Mouse (Mus musculus) cerebellum, adult 2 months (tissue): ENCODE results near the gene Ttc19. TPM values are rescaled to one million over a fixed set of nuclear protein-coding genes. Genes with fewer than 3 reads are reported as not detected.

ENCODE experiments used
- DNase-seq, 2 experiments: peaks; one replicate each; pipeline ENCODE4 v3.0.0; 2021
- H3K27ac ChIP-seq: fragments of 200-500 bp; 2 replicates; pipeline ENCODE4 v1.5.1; 2012; ENCODE audit warnings: low read length, control low read depth, inconsistent platforms; ENCODE audit not compliant: insufficient read depth
- H3K27me3 ChIP-seq: fragments of 200-500 bp; 2 replicates; pipeline ENCODE4 v1.6.1; 2012; ENCODE audit warnings: inconsistent platforms, mild to moderate bottlenecking, low read length, moderate library complexity; ENCODE audit not compliant: control insufficient read depth, insufficient read depth
- H3K4me1 ChIP-seq: fragments of 200-500 bp; 2 replicates; pipeline ENCODE4 v1.6.1; 2011; ENCODE audit warnings: low read length; ENCODE audit not compliant: control insufficient read depth, insufficient read depth
- H3K4me3 ChIP-seq: fragments of 200-500 bp; replicated peaks from 2 replicates; pipeline ENCODE3; 2011; ENCODE audit warnings: mild to moderate bottlenecking, low read depth, low read length, control low read depth; ENCODE audit not compliant: insufficient read depth
- CTCF ChIP-seq: fragments of 200-500 bp; IDR thresholded peaks from 2 replicates; pipeline ENCODE4 v1.5.1; 2011; ENCODE audit warnings: low read depth, mild to moderate bottlenecking, control low read depth, low read length, moderate library complexity, borderline replicate concordance; ENCODE audit not compliant: insufficient read depth
- POLR2A ChIP-seq: fragments of 200-500 bp; IDR thresholded peaks from 2 replicates; pipeline ENCODE4 v1.6.1; 2011; ENCODE audit warnings: low read length, control low read depth, borderline replicate concordance; ENCODE audit not compliant: insufficient read depth
- WGBS: fragments of 180-500 bp; shearing (Covaris S2); methylation state at CpG from one replicate; pipeline ENCODE4 v1.1.7; 2018; 5-methylcytosine and 5-hydroxymethylcytosine counted together
- polyA plus RNA-seq: library from polyadenylated mRNA; depleted of rRNA; stranded (reverse); fragments of >200 nt; gene quantifications from 2 replicates; pipeline ENCODE4 v1.2.3, GENCODE M21; 2012; rRNA removed

Gene Ttc19
- 39.8 and 40.1 TPM in 2 replicates for polyA plus RNA-seq

GRCm38 (mm10) chr11:62280675-62281600 is at the start of gene Ttc19, which contains the start of gene Zswim7:
Gene Ttc19 (plus strand): TSS chr11:62281473.
Gene Zswim7 (minus strand): TSS chr11:62281375.
- Histone ChIP-seq H3K4me3 (peak within 1 kb of the TSS; percentile 99), H3K27me3 (no peaks in the 10 kb centered on the region), H3K4me1 (peaks cover 3% of the 10 kb centered on the region; the same call in 1 of the 2 replicates), H3K27ac (peak within 1 kb of the TSS; percentile 73)
- peak; percentile 93 to 96 for DNase-seq
- TF ChIP-seq POLR2A (peak; percentile 93), CTCF (peak; percentile 61)
- WGBS, result under 1% methylated on average over 67 of the region's 68 CpGs

GRCm38 (mm10) chr11:62240631-62241261 is 40.5 kb upstream of the Ttc19 start:
- DNase-seq, result no peak
- WGBS, result 77% methylated on average over 12 of the region's 12 CpGs
- H3K4me3 ChIP-seq, result no peak overlapping the region
- H3K4me1 ChIP-seq, result no peaks in the 10 kb centered on the region
- no peaks in the 10 kb centered on the region for H3K27me3 ChIP-seq
- no peak overlapping the region for H3K27ac ChIP-seq
- TF ChIP-seq POLR2A, result no peak
- TF ChIP-seq CTCF, result no peak

- DNase-seq, result no peak
- no peak overlapping the region for H3K4me3 ChIP-seq
- TF ChIP-seq CTCF (no peak), POLR2A (no peak)
- 64% methylated on average over 8 of the region's 8 CpGs for WGBS
- peaks cover 2% of the 10 kb centered on the region; the same call in 1 of the 2 replicates for H3K27me3 ChIP-seq
- H3K4me1 ChIP-seq, result no peaks in the 10 kb centered on the region
- H3K27ac ChIP-seq, result no peak overlapping the region
Measured at GRCm38 (mm10) chr11:62243871-62244270, 37.4 kb upstream of the Ttc19 start.

- no peak for TF ChIP-seq POLR2A
- TF ChIP-seq CTCF, result no peak
- H3K4me1 ChIP-seq, result no peaks in the 10 kb centered on the region
- no peak overlapping the region for H3K4me3 ChIP-seq
- 91% methylated on average over 4 of the region's 4 CpGs for WGBS
- no peak for DNase-seq
- H3K27ac ChIP-seq, result no peak overlapping the region
- H3K27me3 ChIP-seq, result peaks cover 2% of the 10 kb centered on the region; the same call in 1 of the 2 replicates
Measured at GRCm38 (mm10) chr11:62244471-62244870, 36.8 kb upstream of the Ttc19 start.

- H3K4me1 ChIP-seq, result no peaks in the 10 kb centered on the region
- no peak overlapping the region for H3K4me3 ChIP-seq
- DNase-seq, result no peak
- TF ChIP-seq POLR2A (no peak), CTCF (no peak)
- WGBS, result 36% methylated on average over 18 of the region's 18 CpGs
- H3K27ac ChIP-seq, result no peak overlapping the region
- peaks cover 2% of the 10 kb centered on the region; the same call in 1 of the 2 replicates for H3K27me3 ChIP-seq
Measured at GRCm38 (mm10) chr11:62247759-62248400, 33.4 kb upstream of the Ttc19 start.

GRCm38 (mm10) chr11:62248401-62249244 is 32.6 kb upstream of the Ttc19 start, which contains the start of gene Adora2b:
Gene Adora2b (plus strand): TSS chr11:62248984.
- H3K27me3 ChIP-seq, result peaks cover 2% of the 10 kb centered on the region; the same call in 1 of the 2 replicates
- H3K4me3 ChIP-seq, result peak within 1 kb of the TSS; percentile 44
- TF ChIP-seq CTCF, result no peak
- TF ChIP-seq POLR2A, result no peak
- peak; percentile 31 to 32 for DNase-seq
- H3K27ac ChIP-seq, result no peak within 1 kb of the TSS
- under 1% methylated on average over 69 of the region's 69 CpGs for WGBS
- H3K4me1 ChIP-seq, result no peaks in the 10 kb centered on the region
